Mouse (Mus musculus): ENCODE measurements around the gene Rxrb.

GRCm38 (mm10) chr17:34038440-34038839 lies 6.8 kb downstream of the Rxrb start:
- no peak for TF ChIP-seq CTCF (IDR thresholded peaks at IDR 0.05; ENCODE audit: low read depth, low read length)
- no peak for TF ChIP-seq POLR2A (IDR thresholded peaks at IDR 0.05; ENCODE audit: extremely low read depth, insufficient read depth, low read length)
